Mouse (Mus musculus) G1E (cell line): ENCODE data around the gene Sec61a2. TPM values are rescaled to one million over a fixed set of nuclear protein-coding genes. Genes with fewer than 3 reads are reported as not detected.

Experiments used
- ATAC-seq: 2 replicates; pipeline ENCODE4 v1.8.0; 2016; ENCODE audit warnings: mild to moderate bottlenecking; ENCODE audit not compliant: insufficient number of reproducible peaks, poor library complexity, low FRiP score, severe bottlenecking; ENCODE audit errors: extremely low read depth
- DNase-seq: peaks from one replicate; pipeline ENCODE4 v3.0.0; 2012; ENCODE audit warnings: low spot score
- H3K27me3 ChIP-seq: 2 replicates; pipeline ENCODE4 v1.6.1; 2012; ENCODE audit warnings: mild to moderate bottlenecking, low read length, inconsistent platforms; ENCODE audit not compliant: insufficient read depth
- H3K36me3 ChIP-seq: replicated peaks from 2 replicates; pipeline ENCODE3; 2012; ENCODE audit warnings: mild to moderate bottlenecking, inconsistent platforms
- H3K4me1 ChIP-seq: 2 replicates; pipeline ENCODE4 v1.6.1; 2012; ENCODE audit warnings: low read depth, low read length, inconsistent platforms, mixed read lengths; ENCODE audit not compliant: insufficient read depth
- H3K4me3 ChIP-seq: 2 replicates; pipeline ENCODE4 v1.5.1; 2012; ENCODE audit warnings: low read depth, mild to moderate bottlenecking, inconsistent platforms, low read length, moderate library complexity, mixed read lengths
- H3K9me3 ChIP-seq: replicated peaks from 2 replicates; pipeline ENCODE4 v1.6.1; 2012; ENCODE audit warnings: inconsistent platforms
- CTCF ChIP-seq: IDR thresholded peaks from 2 replicates; pipeline ENCODE4 v1.5.1; 2012; ENCODE audit warnings: low read depth, low read length, inconsistent platforms, mixed read lengths
- GATA1 ChIP-seq: IDR thresholded peaks from 2 replicates; pipeline ENCODE4 v1.6.1; 2012; ENCODE audit warnings: borderline replicate concordance, low read length, inconsistent platforms, mixed read lengths
- GATA2 ChIP-seq: IDR thresholded peaks from 2 replicates; pipeline ENCODE4 v1.6.1; 2012; ENCODE audit warnings: low read depth, low read length, inconsistent platforms, borderline replicate concordance
- POLR2AphosphoS5 ChIP-seq: IDR thresholded peaks from 2 replicates; pipeline ENCODE4 v1.6.1; 2012; ENCODE audit warnings: low read depth, low read length, inconsistent platforms; ENCODE audit not compliant: insufficient replicate concordance
- TAL1 ChIP-seq: conservative IDR thresholded peaks from 2 replicates; pipeline ENCODE4 v1.6.1; 2012; ENCODE audit warnings: low read depth, low read length, inconsistent platforms, mixed read lengths
- polyA plus RNA-seq: library from polyadenylated mRNA; stranded (reverse); fragments of >175 nt; gene quantifications from 2 replicates; pipeline ENCODE4 v1.2.3, GENCODE M21; 2012
- total RNA-seq, 2 experiments: library from RNA; stranded (forward) in 1 of 2; stranded (reverse) in 1 of 2; fragments of 200-1000 nt in 1 of 2; fragments of >200 nt in 1 of 2; fragmentation: Nextera tagmentation in 1 of 2; gene quantifications; 2 replicates each; pipeline ENCODE4 v1.2.3; 2014 to 2017

Gene Sec61a2
- 116 and 120 TPM in 2 replicates for total RNA-seq (2014; fragmentation: Nextera tagmentation)
- total RNA-seq (2017), result 36.4 and 46.5 TPM in 2 replicates
- 2.5 and 2.9 TPM in 2 replicates for polyA plus RNA-seq

DNA sequence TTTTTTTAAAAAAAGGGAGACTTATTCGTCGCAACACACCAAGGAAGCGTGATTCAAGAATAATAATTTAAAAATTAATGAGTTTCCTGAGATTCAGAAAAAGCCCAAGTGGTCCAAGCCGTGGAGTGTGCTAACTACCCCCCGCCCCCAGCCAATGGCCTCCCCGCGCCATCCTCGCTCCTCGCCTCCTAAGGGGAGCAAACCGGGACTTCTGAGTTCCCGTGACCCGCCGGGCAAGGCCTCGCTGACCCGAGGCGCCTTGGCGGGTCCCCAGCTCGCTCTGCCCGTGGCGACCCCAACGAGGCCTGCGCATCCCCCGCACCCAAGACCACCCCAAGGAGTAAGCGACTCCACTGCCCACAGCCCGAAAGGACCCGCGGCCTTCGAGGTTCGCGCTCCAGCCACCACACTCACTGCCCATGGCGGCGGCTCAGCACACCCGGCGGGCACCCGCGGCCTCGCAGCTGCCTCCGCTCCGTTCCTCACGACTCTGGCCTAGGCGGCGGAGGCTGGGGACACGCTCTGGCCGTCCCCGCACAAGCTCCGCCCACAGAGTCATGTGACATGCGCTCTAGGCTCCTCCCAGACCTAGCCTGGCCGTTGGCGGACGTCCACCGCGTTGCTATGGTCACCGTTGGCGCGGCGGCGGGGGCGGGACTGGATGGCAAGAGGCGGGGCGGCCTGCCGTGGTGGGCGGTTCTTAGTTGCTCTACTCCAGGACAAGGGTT lies at the start of gene Sec61a2:
Gene Sec61a2, minus strand, starts transcription at position 590 of the 728 bp plus-strand sequence.
- peaks cover 17% of the 10 kb centered on the region for H3K4me1 ChIP-seq
- peak within 1 kb of the TSS; percentile 94 for H3K4me3 ChIP-seq
- H3K27me3 ChIP-seq, result peaks cover 9% of the 10 kb centered on the region
- H3K36me3 ChIP-seq, result peaks cover 22% of the 10 kb centered on the region
- TF ChIP-seq TAL1 (no peak), GATA2 (no peak), POLR2AphosphoS5 (no peak)
- H3K9me3 ChIP-seq, result no peaks in the 10 kb centered on the region
- DNase-seq, result peak; percentile 86
- peak; percentile 99 for ATAC-seq

DNA sequence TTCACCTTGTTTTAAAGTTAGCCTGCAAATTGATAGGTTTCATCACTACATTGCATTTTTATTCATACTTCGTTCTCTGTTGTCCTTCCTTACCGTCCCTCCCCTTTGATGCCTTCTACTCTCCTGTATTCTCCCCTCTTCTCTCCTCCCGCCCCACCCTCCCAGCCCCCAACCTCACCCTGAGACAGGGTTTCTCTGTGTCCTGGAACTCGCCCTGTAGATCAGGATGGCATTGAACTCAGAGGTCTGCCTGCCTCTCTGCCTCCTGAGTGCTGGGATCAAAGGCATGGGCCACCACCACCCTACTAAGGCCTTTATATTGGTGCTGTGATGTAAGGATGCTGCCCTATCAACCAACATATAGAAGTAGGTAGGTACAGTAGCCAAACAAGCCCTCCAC lies 47.8 kb upstream of the Sec61a2 start:
- Histone ChIP-seq H3K27me3 (peaks cover 24% of the 10 kb centered on the region), H3K36me3 (no peaks in the 10 kb centered on the region), H3K9me3 (no peaks in the 10 kb centered on the region), H3K4me1 (peaks cover 6% of the 10 kb centered on the region), H3K4me3 (no peak overlapping the region)
- no peak for ATAC-seq
- TF ChIP-seq CTCF (no peak), GATA1 (no peak)
- DNase-seq, result no peak

DNA sequence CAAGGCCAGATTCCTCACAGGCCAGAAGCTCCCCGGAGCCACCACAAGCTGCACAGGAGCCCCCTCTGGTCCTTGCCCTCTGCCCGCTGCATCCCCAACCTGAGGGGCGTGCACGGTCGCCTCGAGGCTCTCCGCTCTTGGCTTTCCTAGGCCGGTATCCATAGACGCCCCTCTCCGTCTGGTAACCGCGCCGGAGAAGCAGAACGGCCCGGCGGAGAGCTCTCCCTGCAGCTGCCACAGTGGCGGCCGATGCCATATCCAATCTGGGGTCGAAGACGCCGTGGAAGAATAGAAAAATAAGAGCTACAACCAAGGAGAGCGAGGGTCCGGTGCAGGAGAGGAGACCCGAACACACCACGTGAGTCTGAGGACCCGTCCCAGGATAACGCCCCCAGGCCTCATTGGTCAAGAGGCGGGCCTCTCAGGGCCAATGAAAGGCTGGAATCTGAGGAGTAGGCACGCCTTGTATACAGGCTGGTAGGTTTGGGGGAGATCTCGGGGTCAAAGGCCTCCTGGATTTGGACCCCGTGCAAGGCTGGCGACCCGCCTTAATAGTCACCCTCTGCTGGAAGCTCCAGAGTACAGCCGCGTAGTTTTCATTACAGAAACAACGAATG lies 47.3 kb upstream of the Sec61a2 start, which contains the start of gene Dhtkd1:
Gene Dhtkd1, minus strand, starts transcription at position 377 of the 617 bp plus-strand sequence.
- H3K4me1 ChIP-seq, result peaks cover 6% of the 10 kb centered on the region
- no peak within 1 kb of the TSS; the same call in 1 of the 2 replicates for H3K4me3 ChIP-seq
- H3K9me3 ChIP-seq, result no peaks in the 10 kb centered on the region
- DNase-seq (no peak), ATAC-seq (no peak)
- no peaks in the 10 kb centered on the region for H3K36me3 ChIP-seq
- no peak for TF ChIP-seq GATA1
- TF ChIP-seq POLR2AphosphoS5, result no peak
- TF ChIP-seq TAL1, result no peak
- TF ChIP-seq CTCF, result no peak
- TF ChIP-seq GATA2, result no peak
- H3K27me3 ChIP-seq, result peaks cover 26% of the 10 kb centered on the region

DNA sequence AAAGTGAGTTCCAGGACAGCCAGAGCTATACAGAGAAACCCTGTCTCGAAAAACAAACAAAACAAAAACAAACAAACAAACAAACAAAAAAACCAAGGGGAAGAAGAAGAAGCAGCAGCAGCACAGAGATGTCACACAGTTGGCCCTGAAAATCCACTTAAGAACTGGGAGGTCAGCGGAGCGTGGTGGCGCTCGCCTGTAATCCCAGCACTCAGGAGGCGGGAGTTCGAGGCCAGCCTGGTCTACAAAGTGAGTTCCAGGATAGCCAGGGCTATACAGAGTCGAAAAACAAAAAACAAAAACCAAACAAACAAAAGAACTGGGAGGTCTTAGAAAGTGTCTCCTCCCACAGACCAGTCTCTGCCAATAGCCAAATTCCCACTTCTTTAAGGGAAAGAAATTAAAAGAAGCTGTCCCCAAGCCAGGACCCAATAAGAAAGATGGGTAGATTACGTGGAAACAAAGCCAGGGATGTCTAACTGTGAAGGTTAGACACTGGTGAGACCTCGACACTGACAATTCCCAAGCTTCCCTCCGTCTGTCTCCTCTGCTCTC lies 46.7 kb upstream of the Sec61a2 start:
- DNase-seq (no peak), ATAC-seq (no peak)
- peaks cover 6% of the 10 kb centered on the region for H3K4me1 ChIP-seq
- H3K4me3 ChIP-seq, result no peak overlapping the region; the same call in 1 of the 2 replicates
- TF ChIP-seq GATA1 (no peak), TAL1 (no peak), POLR2AphosphoS5 (no peak), CTCF (no peak), GATA2 (no peak)
- peaks cover 29% of the 10 kb centered on the region for H3K27me3 ChIP-seq
- H3K9me3 ChIP-seq, result no peaks in the 10 kb centered on the region
- H3K36me3 ChIP-seq, result no peaks in the 10 kb centered on the region

DNA sequence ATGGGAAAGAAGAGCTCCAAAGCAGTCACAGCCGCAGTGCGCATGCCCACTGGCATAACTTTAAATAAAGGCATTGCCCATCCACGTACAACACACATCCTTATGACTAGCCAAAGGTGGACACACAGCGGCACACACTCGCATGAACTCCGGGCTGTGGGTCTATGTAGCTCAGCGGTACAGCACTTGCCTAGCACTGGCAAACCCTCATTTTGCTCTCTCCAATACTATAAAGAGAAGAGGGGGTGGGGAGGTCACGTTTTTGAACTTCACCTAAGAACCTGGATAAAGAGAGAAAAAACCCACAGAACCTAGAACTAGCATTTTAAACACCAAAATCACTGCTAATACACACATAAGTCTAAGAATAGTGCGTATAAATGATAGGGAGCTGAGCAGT lies 45.7 kb upstream of the Sec61a2 start:
- Histone ChIP-seq H3K27me3 (peaks cover 31% of the 10 kb centered on the region), H3K4me1 (no peaks in the 10 kb centered on the region; the same call in 1 of the 2 replicates), H3K36me3 (no peaks in the 10 kb centered on the region), H3K4me3 (no peak overlapping the region), H3K9me3 (no peaks in the 10 kb centered on the region)
- TF ChIP-seq POLR2AphosphoS5 (no peak), CTCF (no peak), GATA1 (no peak), TAL1 (no peak), GATA2 (no peak)
- DNase-seq (no peak), ATAC-seq (no peak)

DNA sequence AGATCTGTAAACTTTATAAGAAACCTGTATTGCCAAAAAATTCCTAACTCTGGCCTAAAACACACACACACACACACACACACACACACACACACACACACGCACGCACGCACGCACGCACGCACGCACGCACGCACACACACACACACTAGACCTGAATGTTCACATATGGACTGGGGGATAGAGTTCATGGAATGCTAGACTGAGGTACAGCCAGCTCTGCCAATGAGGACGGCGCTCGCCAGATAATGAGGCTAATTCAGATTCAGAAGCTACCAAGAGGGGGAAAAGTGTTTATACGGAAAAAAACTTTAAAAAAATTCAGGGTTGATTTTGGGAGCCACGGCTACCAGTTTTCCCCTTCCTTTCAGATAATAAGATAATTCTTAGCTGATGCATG lies 44.7 kb upstream of the Sec61a2 start:
- DNase-seq (no peak), ATAC-seq (no peak)
- Histone ChIP-seq H3K27me3 (peaks cover 32% of the 10 kb centered on the region), H3K4me3 (no peak overlapping the region), H3K4me1 (no peaks in the 10 kb centered on the region; the same call in 1 of the 2 replicates), H3K9me3 (no peaks in the 10 kb centered on the region), H3K36me3 (no peaks in the 10 kb centered on the region)
- TF ChIP-seq TAL1 (no peak), CTCF (no peak), GATA1 (no peak)
